Mouse (Mus musculus) layer of hippocampus, adult 2 months (tissue): ENCODE results near the gene Gabra4. TPM values are rescaled to one million over a fixed set of nuclear protein-coding genes. Genes with fewer than 3 reads are reported as not detected.
A peak's percentile ranks its signal among the peaks of the same experiment; 100 is the strongest.
"Not testable (repeated sequence)": the region's sequence is repeated elsewhere in the genome, so short reads cannot be mapped to it uniquely, and the experiment has no call there.

Experiments used
- DNase-seq, 2 experiments: peaks; one replicate each; pipeline ENCODE4 v3.0.0; 2022; ENCODE audit warnings: low spot score in 2 of 2
- H3K27ac ChIP-seq: fragments of 200-600 bp; 2 replicates; pipeline ENCODE4 v1.8.1; 2022
- H3K4me3 ChIP-seq: fragments of 200-600 bp; 2 replicates; pipeline ENCODE4 v1.8.1; 2022; ENCODE audit warnings: mild to moderate bottlenecking
- CTCF ChIP-seq: fragments of 200-600 bp; conservative IDR thresholded peaks from 2 replicates; pipeline ENCODE4 v1.8.1; 2022; ENCODE audit warnings: antibody characterized with exemption, mild to moderate bottlenecking, moderate library complexity
- total RNA-seq, 2 experiments: library from RNA; stranded (reverse); gene quantifications; 2 replicates each; pipeline ENCODE4 v1.2.3; 2021

Gene Gabra4
- total RNA-seq, 2 experiments from 2014 or later = 82.6 to 94.2 TPM

GRCm38 (mm10) chr5:71614311-71614710 lies 43.8 kb downstream of the Gabra4 start:
- H3K4me3 ChIP-seq = no peak overlapping the region
- TF ChIP-seq CTCF = no peak
- no peak for DNase-seq
- H3K27ac ChIP-seq = no peak overlapping the region

GRCm38 (mm10) chr5:71608735-71609134 lies 49.4 kb downstream of the Gabra4 start:
- TF ChIP-seq CTCF = no peak
- Histone ChIP-seq H3K27ac (0 out of 2 replicates have a peak overlapping the region, but pooled peaks have one; percentile 7), H3K4me3 (no peak overlapping the region)
- DNase-seq = no peak

- Histone ChIP-seq H3K27ac (peak overlapping the region; percentile 33; the same call in 1 of the 2 replicates), H3K4me3 (no peak overlapping the region)
- no peak for DNase-seq
- no peak for TF ChIP-seq CTCF
Observed at GRCm38 (mm10) chr5:71606907-71607306, 51.2 kb downstream of the Gabra4 start.

GRCm38 (mm10) chr5:71604128-71604690 lies 53.9 kb downstream of the Gabra4 start:
- peak; percentile 27 to 43 for DNase-seq
- no peak for TF ChIP-seq CTCF
- Histone ChIP-seq H3K4me3 (no peak overlapping the region; the same call in 1 of the 2 replicates), H3K27ac (peak overlapping the region; percentile 83)

GRCm38 (mm10) chr5:71595321-71595720 lies 62.8 kb downstream of the Gabra4 start:
- H3K4me3 ChIP-seq = no peak overlapping the region
- DNase-seq = no peak
- TF ChIP-seq CTCF = no peak
- no peak overlapping the region for H3K27ac ChIP-seq

GRCm38 (mm10) chr5:71593745-71594255 lies 64.3 kb downstream of the Gabra4 start:
- Histone ChIP-seq H3K27ac (no peak overlapping the region), H3K4me3 (no peak overlapping the region)
- TF ChIP-seq CTCF = no peak
- no peak for DNase-seq

- Histone ChIP-seq H3K27ac (peak overlapping the region; percentile 46), H3K4me3 (no peak overlapping the region)
- DNase-seq = peak in 1 of 2 experiments; percentile 10
- TF ChIP-seq CTCF = no peak
Observed at GRCm38 (mm10) chr5:71571646-71572237, 86.4 kb downstream of the Gabra4 start.

- Histone ChIP-seq H3K27ac (no peak within 1 kb of the TSS), H3K4me3 (no peak within 1 kb of the TSS)
- TF ChIP-seq CTCF = no peak
- DNase-seq = no peak
Observed at GRCm38 (mm10) chr5:71548079-71548478, 110.0 kb downstream of the Gabra4 start, which contains the start of gene Cox7b2. Gene Cox7b2, minus strand, starts transcription at chr5:71548205.

GRCm38 (mm10) chr5:71545554-71545953 lies 112.6 kb downstream of the Gabra4 start:
- peak; percentile 9 to 24 for DNase-seq
- Histone ChIP-seq H3K4me3 (no peak overlapping the region), H3K27ac (no peak overlapping the region)
- TF ChIP-seq CTCF = peak; percentile 71

- not testable (repeated sequence) for DNase-seq, H3K4me3 ChIP-seq, H3K27ac ChIP-seq
Observed at GRCm38 (mm10) chr5:71525486-71525885, 132.6 kb downstream of the Gabra4 start.

Other genes starting within 250 kb of the Gabra4 start
- gene Cox7b2, start 110.1 kb downstream of the Gabra4 start, total RNA-seq = under 1 TPM in 1 of 2 experiments, not detected in 1; 0.77 TPM
- 100 to 1,000 TPM; 138 to 147 TPM for gene Gabrb1, start 195 bp downstream of the Gabra4 start, total RNA-seq